Mouse (Mus musculus) spleen, embryonic (tissue): Measurements from ENCODE around the gene Morc2b.
"Not testable (repeated sequence)": the region's sequence is repeated elsewhere in the genome, so short reads cannot be mapped to it uniquely, and the experiment has no call there.

Experiments used
- CTCF ChIA-PET: fragments of 350-600 bp; sonication (Branson Sonifier 250); formaldehyde crosslinking; loops from one replicate; lab custom pipeline; 2022; lab: Charles Lee

Morc2b gene

DNA sequence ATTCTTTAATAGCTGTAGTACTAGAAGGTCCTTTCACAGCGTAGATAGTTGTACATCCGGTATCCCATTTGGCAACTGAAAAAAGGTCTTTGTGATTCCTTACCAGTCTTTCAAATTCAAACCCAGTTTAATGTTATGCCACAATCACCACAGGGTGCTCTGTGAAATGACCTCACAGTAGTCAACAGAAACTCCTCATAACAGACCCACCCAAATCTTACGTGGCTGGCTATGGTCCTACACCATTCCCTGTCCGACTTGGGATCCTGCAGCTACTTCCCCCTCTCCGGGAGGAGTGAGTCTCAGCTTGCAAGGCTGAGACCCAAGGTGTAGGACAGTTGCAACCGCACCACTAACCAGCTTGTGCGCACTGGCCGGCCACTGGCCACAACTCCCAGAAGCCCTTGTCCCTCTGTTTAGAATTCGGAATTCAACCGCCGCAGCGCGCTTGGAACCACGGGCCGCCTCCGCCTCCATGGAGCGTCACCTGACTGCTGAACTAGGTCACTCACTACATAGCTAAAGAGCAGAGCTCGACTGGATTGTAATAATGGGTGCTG is at the start of gene Morc2b:
Gene Morc2b (minus strand): TSS at position 423 of the 560 bp plus-strand sequence.
- CTCF ChIA-PET, result no interaction called here

- CTCF ChIA-PET, result not testable (repeated sequence)
Observed at GRCm38 (mm10) chr17:33168147-33168546, 28.7 kb upstream of the Morc2b start, which contains the start of gene Olfr55. TSS of gene Olfr55 (plus strand) at chr17:33168447.

DNA sequence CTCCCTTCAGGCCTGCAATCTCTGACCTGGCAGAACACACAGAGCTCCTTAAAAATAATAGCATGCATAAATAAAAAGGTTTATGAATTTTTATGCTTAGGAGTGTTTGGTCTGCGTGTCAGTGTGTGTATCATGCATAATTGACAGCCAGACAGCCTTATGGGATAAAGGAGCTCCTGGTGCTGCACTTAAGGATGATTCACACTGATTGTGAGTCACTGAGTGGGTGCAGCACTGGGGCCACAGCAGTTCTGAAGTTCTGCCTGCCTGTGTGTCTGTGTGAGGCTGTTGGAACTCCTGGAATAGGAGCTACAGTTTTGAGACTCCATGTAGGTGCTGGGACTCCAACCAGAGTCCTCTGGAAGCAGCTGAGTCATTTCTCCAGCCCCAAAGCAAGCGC is 13.2 kb downstream of the Morc2b start:
- CTCF ChIA-PET, result no interaction called here

- CTCF ChIA-PET, result no interaction called here
Observed at GRCm38 (mm10) chr17:33124546-33124945, 14.9 kb downstream of the Morc2b start.

DNA sequence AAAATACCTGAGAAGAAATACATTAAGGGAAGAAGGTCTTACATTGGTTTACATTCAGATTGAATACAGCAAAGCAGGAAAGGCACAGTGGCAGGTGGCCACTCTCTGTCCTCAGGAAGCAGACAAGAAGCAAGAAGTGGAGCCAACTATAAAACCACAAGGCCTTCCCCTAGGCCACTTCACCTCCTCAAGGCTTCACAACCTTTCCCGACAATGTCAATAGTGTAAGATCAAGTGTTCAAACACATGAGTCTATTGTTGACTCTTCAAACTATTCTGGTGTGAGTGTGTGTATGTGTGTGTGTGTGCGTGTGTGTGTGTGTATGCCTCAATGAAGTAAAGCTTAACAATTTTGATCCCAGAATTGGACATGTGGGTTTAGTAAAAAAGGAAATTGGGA is 42.1 kb downstream of the Morc2b start:
- CTCF ChIA-PET, result interaction anchor here (0.6 kb wide), 1 partner anchor 59 kb away, joined by 3 read pairs; no protein-coding TSS in a partner anchor

DNA sequence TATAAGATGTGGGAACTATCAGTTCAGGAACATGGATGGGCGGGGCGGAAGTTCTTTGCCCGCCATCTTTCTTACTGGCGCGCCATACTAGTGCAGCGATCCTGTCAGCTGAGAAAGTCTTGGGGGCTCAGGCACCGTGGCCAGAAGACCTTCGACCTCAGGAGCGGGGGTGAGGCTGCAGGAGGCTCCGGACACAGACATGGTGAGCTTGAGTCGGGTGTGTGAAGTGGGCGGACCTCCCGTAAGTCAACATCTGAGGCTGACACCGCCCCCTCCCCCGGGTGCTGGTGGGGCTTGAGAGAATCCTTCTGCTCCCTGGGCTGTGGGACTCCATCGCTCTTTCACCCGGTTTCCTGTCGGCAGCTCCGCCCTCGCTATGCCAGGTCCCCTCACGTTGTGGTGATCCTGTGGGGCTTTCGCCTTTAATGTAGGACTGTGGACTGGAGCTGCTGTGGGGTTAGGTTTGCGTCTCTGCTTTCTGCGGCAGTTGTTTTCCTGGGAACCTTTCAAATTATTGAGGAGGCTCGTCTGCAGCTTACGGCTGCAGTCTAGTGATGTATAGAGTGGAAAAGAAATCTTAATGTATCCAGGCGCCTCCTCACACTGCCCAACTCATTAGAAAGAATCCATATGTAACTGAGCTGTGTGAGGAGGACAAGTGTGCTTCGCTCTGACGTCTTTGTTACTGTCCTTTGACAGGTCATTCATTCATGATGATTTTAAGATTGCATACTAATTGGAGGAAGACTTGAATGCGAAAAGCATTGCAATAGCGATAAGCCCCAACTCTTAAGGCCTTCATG is 46.9 kb downstream of the Morc2b start:
- CTCF ChIA-PET, result interaction anchor here (0.5 kb wide), 1 partner anchor 126 kb away, joined by 17 read pairs; no protein-coding TSS in a partner anchor

DNA sequence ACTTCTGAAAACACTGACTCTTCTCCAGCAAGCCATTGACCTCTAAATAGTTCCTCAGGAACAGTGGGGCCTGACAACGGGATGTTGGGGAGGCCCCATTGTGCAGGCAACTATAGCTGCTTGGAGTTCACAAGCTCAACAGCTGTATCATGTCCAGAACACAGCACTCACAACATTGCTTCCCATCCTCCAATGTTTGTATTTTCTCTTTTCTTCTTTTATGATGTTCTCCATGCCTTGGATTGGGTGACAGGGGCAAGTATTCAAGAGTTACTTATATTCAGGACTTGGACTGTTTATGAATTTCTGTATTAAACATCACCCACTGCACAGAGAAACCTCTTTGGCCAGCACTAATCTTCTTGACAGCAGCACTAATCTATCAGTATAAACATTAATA is 47.9 kb downstream of the Morc2b start:
- CTCF ChIA-PET, result interaction anchor here (0.5 kb wide), 1 partner anchor 125 kb away, joined by 17 read pairs; no protein-coding TSS in a partner anchor

DNA sequence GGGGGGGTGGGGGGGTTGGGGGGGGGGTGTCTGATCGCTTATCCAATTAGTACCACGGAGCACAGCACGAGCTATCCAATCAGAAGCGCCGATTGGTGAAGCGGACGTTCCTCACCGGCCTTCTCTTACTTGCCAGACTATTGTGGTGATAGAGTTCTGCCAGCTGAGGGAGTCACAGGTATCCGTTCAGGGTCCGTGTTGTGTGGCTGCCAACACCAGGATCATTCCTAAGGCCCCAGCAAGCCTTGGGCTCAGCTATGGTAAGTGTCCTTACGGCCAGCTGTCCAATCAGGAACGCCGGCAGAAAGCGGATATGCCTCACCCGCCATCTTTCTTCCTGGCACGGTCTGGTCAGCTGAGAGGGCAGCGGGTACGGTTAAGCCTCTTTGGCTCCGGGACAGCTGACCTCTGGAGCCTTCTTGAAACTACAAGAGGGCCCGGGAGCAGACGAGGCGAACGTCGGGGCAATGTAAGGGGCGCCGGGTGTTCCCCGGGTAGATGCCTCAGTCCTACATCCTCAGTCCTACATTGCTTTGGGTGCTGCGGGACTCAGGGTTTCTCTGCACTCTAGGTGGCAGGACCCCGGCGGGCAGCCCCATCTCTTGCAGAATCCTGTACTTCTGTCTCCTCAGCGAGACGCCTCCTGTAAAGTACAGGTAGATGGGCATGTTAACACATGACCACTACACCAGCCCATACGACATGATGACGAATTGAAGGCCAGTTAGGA is 50.1 kb downstream of the Morc2b start, which contains the start of gene Zfp563:
Gene Zfp563 (plus strand): TSS at position 91 of the 730 bp plus-strand sequence.
- CTCF ChIA-PET, result interaction anchor here (0.5 to 0.7 kb wide), 2 partner anchors 57 to 96 kb away, joined by 3 to 6 read pairs; partner anchors contain the start of gene Zfp952

GRCm38 (mm10) chr17:33067958-33068357 is 71.5 kb downstream of the Morc2b start, which contains the start of gene 4921501E09Rik:
TSS of gene 4921501E09Rik (minus strand) at chr17:33068058.
- CTCF ChIA-PET, result no interaction called here
